Mouse (Mus musculus) cerebellum, adult 8-10 months (tissue): ENCODE measurements around the gene Ppp1r37.

ENCODE experiments used
- DNase-seq: peaks from one replicate; pipeline ENCODE4 v3.0.0; 2022

Gene Ppp1r37

DNA sequence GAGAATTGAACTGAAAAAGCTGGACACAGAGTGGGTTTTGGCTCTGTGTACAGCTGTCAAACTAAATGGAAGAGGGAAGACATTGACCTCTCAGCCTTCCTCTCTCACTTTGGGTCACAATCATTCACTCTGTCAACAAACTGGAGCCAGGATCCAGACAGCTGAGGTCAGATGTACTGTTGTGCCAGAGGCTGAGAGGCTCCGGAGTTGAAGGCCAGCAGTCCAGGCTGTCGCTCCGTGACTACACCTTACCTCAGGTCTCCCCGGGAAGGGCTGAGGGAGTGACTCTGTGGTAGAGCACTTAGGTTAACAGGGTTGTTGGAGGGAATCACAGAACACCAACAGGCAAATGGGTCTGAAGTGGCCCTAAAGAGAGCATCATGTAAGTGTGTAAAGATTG is 64.5 kb downstream of the Ppp1r37 start:
- no peak for DNase-seq

GRCm38 (mm10) chr7:19496214-19496555 is 66.7 kb downstream of the Ppp1r37 start:
- DNase-seq, result no peak

DNA sequence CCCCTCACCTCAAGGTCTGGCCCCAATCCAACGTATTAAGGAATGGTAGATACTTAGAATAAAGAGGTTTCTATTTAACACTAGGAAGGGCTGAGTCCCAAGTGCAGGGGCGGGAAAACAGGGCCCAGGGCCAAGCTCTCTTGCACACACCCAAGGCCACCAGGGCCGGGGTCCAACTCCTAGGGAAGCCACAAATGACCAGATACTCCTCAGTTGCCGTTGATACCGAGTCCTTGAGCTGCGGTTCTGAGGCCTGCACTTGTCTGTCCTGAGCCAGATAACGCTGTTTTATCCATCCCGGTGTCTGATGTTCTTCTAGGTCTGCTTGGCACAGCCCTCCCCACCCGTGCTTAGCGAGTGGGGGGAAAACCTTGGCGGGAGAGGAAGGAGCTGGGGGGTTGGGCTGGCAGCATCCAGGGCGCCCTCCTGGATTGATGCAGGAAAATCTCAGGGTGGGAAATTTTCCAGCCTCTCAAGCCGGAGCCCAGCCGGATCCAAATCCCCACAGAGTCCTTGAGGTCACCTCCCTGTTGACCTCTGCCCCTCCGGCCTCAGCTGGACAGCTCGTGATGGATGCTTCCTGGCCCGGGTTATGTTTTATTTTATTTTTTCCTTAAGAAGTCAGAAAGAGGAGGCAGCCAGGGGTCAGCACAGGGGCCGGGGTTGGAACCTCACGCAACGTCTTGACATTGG is 67.2 kb downstream of the Ppp1r37 start:
- no peak for DNase-seq

GRCm38 (mm10) chr7:19494751-19495474 is 68.0 kb downstream of the Ppp1r37 start:
- no peak for DNase-seq

DNA sequence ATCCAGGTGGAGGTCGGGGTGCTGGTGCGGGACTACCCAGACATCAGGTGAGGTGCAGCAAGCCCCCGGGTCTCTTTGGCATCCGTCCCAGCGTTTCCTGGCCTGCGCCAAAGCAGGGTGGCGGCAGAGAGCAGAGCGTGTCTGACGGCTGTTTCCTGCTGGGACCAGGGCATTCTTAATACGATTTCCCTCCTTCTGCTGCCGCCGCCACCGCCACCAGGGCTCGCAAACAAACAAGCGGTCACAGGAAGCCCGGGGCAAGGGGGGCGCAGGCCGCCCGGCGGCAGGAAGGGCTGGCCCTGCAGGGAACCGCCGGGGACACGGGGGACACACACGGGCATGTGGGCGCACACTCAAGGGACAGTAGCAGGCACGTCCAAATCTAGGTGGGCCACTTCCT is 71.1 kb downstream of the Ppp1r37 start:
- no peak for DNase-seq

- DNase-seq, result no peak
These were observed 73.4 kb downstream of the Ppp1r37 start for GRCm38 (mm10) chr7:19489525-19489924.

DNA sequence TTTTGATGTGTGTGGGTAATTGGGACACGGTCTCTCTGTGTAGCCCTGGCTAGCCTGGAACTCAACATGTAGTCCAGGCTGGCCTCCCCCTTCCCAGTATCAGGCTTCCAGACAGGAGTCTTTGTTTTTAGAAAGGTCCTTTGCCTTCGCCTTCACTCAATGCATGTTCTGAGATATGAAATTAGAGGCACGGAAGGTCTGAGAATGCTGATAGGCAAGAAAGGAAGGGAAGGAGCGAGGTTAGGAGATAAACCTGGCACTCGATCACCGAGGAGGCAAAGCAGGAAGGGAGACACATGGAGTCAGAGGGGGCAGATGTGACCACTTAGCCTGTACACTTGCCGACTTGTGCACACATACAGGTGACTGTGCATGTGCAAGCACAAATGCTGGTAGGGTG is 76.3 kb downstream of the Ppp1r37 start:
- DNase-seq, result no peak

GRCm38 (mm10) chr7:19485488-19485887 is 77.4 kb downstream of the Ppp1r37 start:
- no peak for DNase-seq

GRCm38 (mm10) chr7:19483281-19483680 is 79.6 kb downstream of the Ppp1r37 start:
- no peak for DNase-seq
